Mouse (Mus musculus) urinary bladder, adult 2 months (tissue): ENCODE data around the gene Tmem232. TPM values are rescaled to one million over a fixed set of nuclear protein-coding genes. Genes with fewer than 3 reads are reported as not detected.
"Not testable (repeated sequence)": the region's sequence is repeated elsewhere in the genome, so short reads cannot be mapped to it uniquely, and the experiment has no call there.

Experiments
- DNase-seq: peaks from one replicate; pipeline ENCODE4 v3.0.0; 2022; ENCODE audit warnings: low spot score
- polyA plus RNA-seq: library from polyadenylated mRNA; depleted of rRNA; stranded (reverse); fragments of >200 nt; gene quantifications from 2 replicates; pipeline ENCODE4 v1.2.3, GENCODE M21; 2012; rRNA removed

The Tmem232 gene
- 0.01 and 0.06 TPM in 2 replicates for polyA plus RNA-seq

GRCm38 (mm10) chr17:65540441-65541272 is at the start of gene Tmem232:
Gene Tmem232, minus strand, starts transcription at chr17:65540782.
- DNase-seq, result no peak

DNA sequence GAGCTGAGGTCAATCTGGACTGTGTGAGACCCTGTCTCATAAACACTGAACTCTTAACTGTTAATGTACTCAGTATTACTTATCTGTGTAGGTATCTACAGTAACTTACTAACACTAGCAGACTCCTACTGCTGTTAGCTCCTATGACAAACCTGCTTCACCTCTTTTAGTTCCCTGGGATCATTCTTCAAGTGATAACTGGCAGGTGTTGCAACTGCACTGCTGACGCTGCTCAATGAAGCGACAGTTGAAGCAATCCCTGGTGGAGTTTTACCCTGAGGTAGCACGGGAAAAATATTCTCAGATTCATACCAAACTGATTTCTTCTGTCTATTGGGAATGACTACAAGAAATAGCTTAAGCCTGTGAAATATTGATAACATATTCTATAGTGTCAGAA is 46.3 kb upstream of the Tmem232 start:
- DNase-seq, result no peak

- no peak for DNase-seq
Measured at GRCm38 (mm10) chr17:65581440-65581839, 40.9 kb upstream of the Tmem232 start.

- no peak for DNase-seq
Measured at GRCm38 (mm10) chr17:65579766-65580165, 39.2 kb upstream of the Tmem232 start.

DNA sequence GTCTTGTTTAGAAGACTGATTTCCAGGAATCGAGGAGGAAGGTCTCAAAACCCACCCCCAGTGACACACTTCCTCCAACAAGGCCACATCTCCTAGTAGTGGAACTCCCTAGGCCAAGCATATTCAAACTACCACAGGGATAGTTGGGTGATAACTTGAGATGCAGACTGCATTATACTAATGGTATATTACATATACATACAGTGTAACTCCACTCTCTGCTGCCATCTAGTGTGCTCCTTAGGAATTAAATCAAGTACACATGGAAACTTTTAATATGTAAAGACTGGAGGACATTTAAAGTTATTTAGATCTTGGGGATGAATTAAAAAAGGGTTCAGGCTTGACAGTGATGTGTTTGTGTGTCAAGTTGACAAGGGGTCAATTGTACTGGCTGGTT is 34.8 kb upstream of the Tmem232 start:
- no peak for DNase-seq

- no peak for DNase-seq
Measured at GRCm38 (mm10) chr17:65574850-65575249, 34.3 kb upstream of the Tmem232 start.

DNA sequence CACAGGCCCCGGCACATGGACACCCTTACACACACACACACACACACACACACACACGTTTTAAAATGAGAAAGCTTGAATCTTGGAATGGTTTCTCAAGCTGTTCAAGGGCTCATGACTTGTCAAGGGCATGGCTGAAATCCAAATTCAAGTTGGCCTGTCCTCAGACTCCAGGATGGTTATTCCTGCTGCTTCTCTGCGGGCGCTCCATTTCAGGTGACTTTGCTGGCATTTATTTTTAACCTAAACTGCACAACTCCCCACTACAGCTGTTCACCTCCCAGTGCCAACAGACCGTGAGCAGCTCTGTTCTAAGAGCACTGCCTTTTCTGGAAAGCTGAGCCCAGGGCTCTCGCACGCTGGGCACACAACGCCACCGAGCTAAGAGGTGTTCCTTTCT is 31.3 kb upstream of the Tmem232 start:
- DNase-seq, result no peak

- DNase-seq, result no peak
Measured at GRCm38 (mm10) chr17:65571466-65571865, 30.9 kb upstream of the Tmem232 start.

DNA sequence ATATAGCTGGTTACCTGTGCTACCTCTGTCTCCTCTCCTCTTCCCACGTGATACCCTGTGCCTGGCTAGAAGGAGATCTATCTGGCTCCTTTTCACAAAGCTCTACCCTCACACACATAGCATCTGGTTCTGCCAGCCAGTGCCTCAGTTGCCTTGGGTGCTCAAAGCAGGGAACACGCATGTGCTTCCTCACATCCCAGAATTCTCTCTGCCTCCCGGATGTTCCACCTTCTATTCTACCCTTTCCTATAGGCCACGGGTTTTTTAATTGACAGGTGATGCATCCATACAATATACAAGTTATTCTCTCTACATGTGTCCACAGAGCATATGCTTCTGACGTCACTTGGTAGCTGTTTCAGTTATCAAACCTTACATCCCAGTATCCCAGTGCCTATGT is 23.6 kb upstream of the Tmem232 start:
- DNase-seq, result no peak

- DNase-seq, result no peak
Measured at GRCm38 (mm10) chr17:65563345-65563744, 22.8 kb upstream of the Tmem232 start.

GRCm38 (mm10) chr17:65562761-65563160 is 22.2 kb upstream of the Tmem232 start:
- DNase-seq, result no peak

- no peak for DNase-seq
Measured at GRCm38 (mm10) chr17:65561361-65562015, 20.9 kb upstream of the Tmem232 start.

GRCm38 (mm10) chr17:65559273-65559672 is 18.7 kb upstream of the Tmem232 start:
- no peak for DNase-seq

GRCm38 (mm10) chr17:65558788-65559187 is 18.2 kb upstream of the Tmem232 start:
- no peak for DNase-seq

DNA sequence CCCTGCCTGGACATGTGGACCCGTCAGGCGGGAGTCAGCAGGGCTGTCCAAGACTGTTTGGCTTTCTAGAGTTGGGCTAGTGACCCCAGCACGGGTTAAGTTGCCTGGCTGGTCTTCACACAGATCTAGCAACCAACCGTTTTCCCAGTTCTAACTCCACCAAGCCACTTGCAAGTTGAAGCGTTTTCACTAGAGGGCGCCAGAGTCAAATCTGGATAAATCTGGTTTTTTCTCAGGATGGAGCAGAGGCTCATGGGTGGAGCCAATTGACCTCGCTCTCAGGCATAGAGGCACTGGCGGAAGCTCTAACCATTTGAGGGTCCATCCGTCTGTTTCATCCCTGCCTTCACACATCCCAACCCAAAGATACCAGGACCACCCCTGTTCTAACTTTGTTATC is 17.6 kb upstream of the Tmem232 start:
- DNase-seq, result no peak

DNA sequence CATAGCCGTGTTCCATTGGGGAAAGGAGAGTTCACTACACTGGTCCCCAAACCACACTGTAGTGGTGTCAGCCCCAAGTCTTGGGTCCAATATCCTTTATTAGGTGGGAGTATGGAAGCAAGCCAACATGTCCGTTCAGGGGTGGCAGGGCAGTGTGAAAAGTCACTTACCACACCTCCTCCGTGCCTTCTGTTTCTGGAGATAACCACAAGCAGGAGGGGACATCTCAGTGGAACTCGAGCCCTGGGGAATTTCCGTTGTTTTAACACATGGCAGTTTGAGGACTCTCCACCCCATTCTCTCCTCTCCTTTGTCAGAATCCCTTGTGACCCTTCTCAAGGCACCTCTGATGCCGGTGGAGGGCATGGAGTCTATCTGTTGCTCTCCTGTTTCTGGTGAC is 16.6 kb upstream of the Tmem232 start:
- DNase-seq, result no peak

GRCm38 (mm10) chr17:65556798-65557197 is 16.2 kb upstream of the Tmem232 start:
- DNase-seq, result no peak

DNA sequence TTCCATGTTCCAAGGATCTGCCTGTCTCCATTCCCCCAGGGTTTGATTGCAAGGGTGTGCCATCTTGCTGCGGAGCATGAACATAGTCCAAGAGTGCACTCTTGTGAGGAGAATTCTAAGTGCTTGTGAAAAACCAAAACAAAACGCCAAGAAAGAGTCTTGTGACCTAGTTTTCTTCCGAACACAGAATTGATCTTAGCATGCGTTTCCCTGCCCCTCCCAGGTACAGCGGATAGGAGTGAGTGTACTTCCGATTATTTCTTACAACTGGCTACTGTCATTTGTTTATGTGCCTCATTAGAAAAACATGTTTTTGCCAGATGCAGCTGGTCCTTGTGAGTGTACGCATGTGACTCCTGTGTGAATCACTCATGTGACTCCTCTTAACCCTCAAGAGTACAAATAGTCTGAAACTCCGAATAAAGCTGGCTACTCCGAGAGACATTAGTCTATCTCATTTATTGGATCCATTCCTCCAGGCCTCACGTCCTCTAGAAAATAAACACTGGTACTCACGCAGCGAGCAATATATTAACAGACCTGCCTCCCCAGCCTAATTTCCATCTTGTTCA is 11.9 kb upstream of the Tmem232 start:
- no peak for DNase-seq

DNA sequence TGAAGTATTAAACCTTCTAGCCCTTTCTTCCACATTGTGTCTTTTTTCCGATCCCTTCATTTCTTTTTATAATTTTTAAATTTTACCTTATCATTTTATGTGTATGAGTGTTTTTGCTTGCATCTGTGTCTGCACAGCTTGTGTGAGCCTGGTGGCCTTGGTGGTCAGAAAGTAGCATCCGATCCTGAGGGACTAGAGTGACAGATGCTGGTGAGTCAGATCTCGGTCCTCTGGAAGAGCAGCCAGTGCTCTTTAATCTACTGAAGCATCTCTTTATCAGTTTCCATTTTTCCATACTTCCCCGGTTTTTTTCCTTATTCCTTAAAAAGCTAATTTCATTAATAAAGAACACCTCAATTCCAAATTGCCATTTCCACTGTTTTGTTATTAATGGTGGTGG is 9.8 kb upstream of the Tmem232 start:
- DNase-seq, result no peak

DNA sequence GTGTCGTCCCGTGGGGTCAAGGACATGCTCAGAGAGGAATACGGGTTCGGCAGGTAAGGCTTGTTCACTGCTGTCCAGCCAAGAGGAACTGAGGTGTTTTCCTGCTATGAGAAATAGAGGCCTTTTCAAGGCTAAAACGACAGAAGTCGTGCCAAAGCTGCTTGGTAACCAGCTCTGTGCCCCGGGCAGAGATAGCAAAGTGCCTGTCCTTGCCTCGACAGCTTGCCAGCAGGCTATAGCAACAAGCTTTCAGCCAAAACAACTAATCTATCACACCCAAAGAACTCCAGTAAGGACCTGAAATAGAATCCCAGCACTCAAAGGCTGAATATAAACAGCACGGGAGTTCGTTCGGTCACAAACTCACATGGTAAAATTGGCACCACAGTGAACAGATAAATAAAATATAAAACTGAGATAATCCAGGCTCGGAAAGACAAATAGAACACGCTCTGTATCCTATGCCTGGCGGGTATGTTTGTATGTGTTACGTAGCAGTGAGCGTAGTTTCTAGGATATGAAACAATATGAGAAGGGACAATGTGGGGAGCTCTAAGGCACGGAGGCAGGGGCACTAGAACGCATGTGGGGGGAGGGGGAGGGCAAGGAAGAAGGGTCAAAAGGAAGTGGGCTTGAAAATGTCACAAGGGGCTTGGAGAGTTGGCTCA is 8.2 kb upstream of the Tmem232 start:
- no peak for DNase-seq

- DNase-seq, result not testable (repeated sequence)
Measured at GRCm38 (mm10) chr17:65546221-65546620, 5.6 kb upstream of the Tmem232 start.

DNA sequence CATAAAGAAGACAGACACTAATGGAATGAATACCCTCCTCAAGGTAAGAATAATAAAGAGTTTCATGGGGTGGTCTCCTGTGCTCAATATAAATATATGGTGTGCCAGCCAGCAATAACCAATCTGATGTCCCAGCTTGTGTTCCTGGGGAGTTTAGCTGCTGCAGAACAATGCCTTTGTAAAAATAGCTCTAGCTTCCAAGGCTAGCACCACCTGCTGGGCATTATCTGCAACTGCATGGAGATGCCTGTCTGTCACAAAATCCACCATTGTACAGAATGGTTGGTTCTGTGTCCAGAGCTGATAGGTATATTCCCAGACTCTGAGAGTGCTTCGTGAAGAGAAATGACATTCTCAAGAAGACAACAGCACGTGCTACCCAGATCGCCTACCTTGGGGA is 4.4 kb downstream of the Tmem232 start:
- no peak for DNase-seq
